Mouse (Mus musculus): ENCODE data around the gene Gm12790. TPM values are rescaled to one million over a fixed set of nuclear protein-coding genes. Genes with fewer than 3 reads are reported as not detected.
"Not testable (repeated sequence)": the region's sequence is repeated elsewhere in the genome, so short reads cannot be mapped to it uniquely, and the experiment has no call there.

Gm12790 gene
- not detected for total RNA-seq (2021)
- long read RNA-seq, experiment 1: 0 reads
- long read RNA-seq, experiment 2: 0 reads

DNA sequence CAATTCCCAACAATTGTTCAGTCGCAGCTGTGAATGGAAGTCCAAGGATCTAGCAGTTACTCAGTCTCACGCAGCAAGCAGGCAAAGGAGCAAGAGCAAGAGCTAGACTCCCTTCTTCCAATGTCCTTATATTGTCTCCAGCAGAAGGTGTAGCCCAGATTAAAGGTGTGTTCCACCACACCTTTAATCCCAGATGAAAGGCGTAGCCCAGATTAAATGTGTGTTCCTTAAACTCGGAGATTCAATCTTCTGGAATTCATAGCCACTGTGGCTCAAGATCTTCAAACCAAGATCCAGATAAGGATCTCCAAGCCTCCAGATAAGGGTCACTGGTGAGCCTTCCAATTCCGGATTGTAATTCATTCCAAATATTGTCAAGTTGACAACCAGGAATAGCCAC is at the start of gene Gm12790:
TSS of gene Gm12790 (minus strand) at position 101 of the 400 bp plus-strand sequence.
- not testable (repeated sequence) for DNase-seq

DNA sequence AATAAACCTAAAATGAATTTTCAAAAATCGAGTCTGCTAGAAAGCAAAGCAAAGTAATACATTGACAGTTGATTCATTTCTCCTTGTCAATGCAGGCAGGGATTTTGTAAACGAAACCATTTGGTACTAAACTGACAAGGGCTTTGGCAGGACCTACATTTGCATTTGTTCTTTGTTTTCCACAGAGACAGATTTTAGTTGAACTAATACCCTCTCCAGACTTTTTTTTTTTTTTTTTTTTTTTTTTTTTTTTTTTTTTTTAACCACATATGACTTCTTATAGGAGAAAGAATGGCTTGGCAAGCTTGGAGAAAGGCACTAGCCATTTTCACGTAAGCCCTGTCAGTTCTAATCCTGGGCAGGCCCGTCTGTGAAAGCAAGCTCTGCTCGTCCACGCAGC is 45.8 kb upstream of the Gm12790 start:
- no peak for DNase-seq

DNA sequence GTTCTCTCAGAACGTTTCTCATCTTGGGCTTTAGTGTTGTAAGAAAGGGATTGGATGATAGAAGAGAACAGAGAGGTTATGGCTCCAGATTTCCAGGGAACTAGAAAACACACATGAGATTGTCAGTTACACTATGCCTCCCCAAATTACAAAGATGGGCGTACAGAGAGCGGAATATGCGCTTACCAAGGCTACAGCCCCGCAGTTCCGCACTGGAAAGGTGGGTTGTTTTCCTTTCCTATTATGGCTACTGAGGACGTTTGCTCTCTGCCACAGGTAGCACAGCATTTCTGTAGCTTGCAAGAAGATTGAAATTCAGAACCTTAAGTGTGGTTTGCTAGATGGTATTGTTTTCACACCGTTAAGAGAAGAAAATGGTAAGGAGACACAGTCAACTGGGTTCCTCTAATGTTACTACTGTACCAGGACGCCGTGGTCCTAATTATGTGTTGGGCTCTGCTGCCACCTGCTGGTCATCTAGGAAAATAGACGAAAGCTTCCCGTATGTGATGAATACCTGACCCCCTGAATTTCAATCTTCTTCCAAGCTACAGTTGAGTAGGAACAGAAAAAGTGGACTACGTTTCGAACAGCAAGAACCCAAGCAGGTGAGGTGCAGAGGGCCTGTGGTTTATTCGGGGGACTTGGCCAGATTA is 17.5 kb upstream of the Gm12790 start:
- DNase-seq: peak; percentile 70 to 78

DNA sequence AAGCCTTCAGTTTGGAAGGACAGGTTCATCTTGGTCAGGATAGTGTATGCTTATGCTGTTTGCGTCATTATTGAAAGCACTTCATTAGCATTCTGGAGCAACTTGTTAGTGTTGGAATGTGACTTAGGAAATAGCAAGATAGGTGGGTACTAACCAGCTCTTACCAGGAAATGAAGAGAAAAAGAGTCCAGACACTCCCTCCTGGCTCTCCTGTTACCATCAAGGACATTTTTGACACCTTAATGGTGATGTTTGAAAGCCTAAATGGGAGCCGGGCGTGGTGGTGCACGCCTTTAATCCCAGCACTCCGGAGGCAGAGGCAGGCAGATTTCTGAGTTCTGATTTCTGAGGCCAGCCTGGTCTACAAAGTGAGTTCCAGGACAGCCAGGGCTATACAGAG is 16.6 kb upstream of the Gm12790 start:
- DNase-seq: no peak

DNA sequence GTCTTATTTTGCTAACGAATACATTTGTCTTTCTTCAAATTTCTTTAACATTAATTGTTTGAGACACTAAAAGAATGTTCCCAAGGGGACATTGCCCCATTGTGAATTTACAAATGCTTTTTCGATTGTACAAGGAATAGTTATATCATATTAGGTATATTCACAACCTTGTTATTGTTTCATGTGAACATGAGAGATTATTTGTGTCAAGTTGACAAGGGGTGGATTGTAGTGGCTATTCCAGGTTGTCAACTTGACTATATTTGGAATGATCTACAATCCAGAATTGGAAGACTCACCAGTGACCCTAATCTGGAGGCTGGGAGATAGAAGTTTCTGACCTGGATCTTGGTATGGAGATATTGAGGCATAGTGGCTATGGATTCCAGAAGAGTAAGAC is 5.5 kb upstream of the Gm12790 start, which contains the start of gene Gm12789:
TSS of gene Gm12789 (plus strand) at position 301 of the 400 bp plus-strand sequence.
- not testable (repeated sequence) for DNase-seq

DNA sequence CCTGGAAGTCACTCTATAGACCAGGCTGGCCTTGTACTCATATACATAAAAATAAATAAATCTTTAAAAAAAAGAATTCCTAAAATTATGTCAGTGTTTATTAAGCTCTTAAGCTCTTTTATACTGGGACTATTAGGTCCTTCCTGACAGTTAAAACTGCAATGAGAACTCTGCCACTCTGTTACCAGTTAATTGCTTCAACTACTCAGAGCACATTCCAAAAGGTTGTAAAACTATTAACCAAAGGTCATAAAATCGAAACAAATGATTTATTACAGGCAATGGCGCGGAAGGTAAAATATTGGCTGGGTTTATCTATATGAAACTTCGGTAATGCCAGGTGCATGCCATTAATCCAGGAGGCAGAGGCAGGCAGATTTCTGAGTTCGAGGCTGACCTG is 4.8 kb upstream of the Gm12790 start:
- no peak for DNase-seq

DNA sequence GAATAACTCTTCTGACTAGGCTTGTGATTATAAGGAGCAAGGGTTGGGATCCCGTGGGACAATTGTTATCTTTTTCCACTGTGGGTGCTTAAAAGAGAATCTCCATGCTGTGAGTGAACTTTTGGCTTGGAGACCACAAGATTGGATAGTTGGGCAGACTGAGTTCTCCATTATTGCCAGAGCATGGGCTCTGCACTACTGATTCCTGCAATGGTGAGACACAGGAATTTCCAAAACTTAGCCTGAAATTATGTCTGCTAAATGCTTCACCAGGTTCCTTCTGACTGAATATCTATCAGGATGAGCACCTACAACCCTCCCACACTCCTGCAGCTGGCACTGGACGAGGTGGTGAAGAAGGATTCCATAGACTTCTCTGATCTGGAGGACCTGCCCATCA is 40.7 kb downstream of the Gm12790 start, which contains the start of gene Gm12794:
TSS of gene Gm12794 (plus strand) at position 301 of the 400 bp plus-strand sequence.
- DNase-seq: not testable (repeated sequence)

Other genes with a start within 250 kb of the Gm12790 start
- not detected for gene B020004J07Rik, start 137.0 kb downstream of the Gm12790 start, total RNA-seq (2021)
- gene C130073F10Rik, start 87.3 kb downstream of the Gm12790 start, total RNA-seq (2021): not detected
- gene Gm12800, start 71.9 kb downstream of the Gm12790 start, total RNA-seq (2021): not detected
- gene Gm12794, start 40.6 kb downstream of the Gm12790 start, total RNA-seq (2021): not detected
- gene Gm12789, start 5.6 kb upstream of the Gm12790 start, total RNA-seq (2021): not detected
- 1 to 10 TPM; 3.4 to 6.4 TPM for gene Pde4b, start 106.5 kb upstream of the Gm12790 start, total RNA-seq (2021)

All from adrenal gland, postnatal 36 days (tissue).